Mouse (Mus musculus) thymus, adult 2 months (tissue): ENCODE measurements around the gene Dmap1. TPM values are rescaled to one million over a fixed set of nuclear protein-coding genes. Genes with fewer than 3 reads are reported as not detected.

Experiments
- DNase-seq: peaks from one replicate; pipeline ENCODE4 v3.0.0; 2021
- H3K27ac ChIP-seq: fragments of 200-500 bp; 2 replicates; pipeline ENCODE4 v1.5.1; 2012; ENCODE audit warnings: low read length, control low read depth; ENCODE audit not compliant: control insufficient read depth, insufficient read depth
- H3K27me3 ChIP-seq: fragments of 200-500 bp; 2 replicates; pipeline ENCODE4 v1.6.1; 2012; ENCODE audit warnings: mild to moderate bottlenecking, low read length, moderate library complexity, mixed read lengths; ENCODE audit not compliant: control insufficient read depth, insufficient read depth
- H3K36me3 ChIP-seq: fragments of 200-500 bp; 2 replicates; pipeline ENCODE4 v1.6.1; 2012; ENCODE audit warnings: mild to moderate bottlenecking, low read length, moderate library complexity; ENCODE audit not compliant: control insufficient read depth, insufficient read depth
- H3K4me1 ChIP-seq: fragments of 200-500 bp; replicated peaks from 2 replicates; pipeline ENCODE4 v1.6.1; 2012; ENCODE audit warnings: low read length; ENCODE audit not compliant: control insufficient read depth, insufficient read depth
- H3K4me3 ChIP-seq: fragments of 200-500 bp; 2 replicates; pipeline ENCODE4 v1.5.1; 2012; ENCODE audit warnings: mild to moderate bottlenecking, low read length, control low read depth, moderate library complexity; ENCODE audit not compliant: control insufficient read depth, insufficient read depth
- CTCF ChIP-seq: fragments of 200-500 bp; IDR thresholded peaks from 2 replicates; pipeline ENCODE4 v1.5.1; 2012; ENCODE audit warnings: mild to moderate bottlenecking, control low read depth, low read length, moderate library complexity, borderline replicate concordance; ENCODE audit not compliant: control insufficient read depth, poor library complexity, insufficient read depth; ENCODE audit errors: extremely low read depth
- POLR2A ChIP-seq: fragments of 200-500 bp; IDR thresholded peaks from 2 replicates; pipeline ENCODE4 v1.6.1; 2012; ENCODE audit warnings: mild to moderate bottlenecking, low read length, control low read depth, moderate library complexity; ENCODE audit not compliant: control insufficient read depth, poor library complexity, insufficient read depth; ENCODE audit errors: extremely low read depth
- WGBS: fragments of 180-500 bp; shearing (Covaris S2); methylation state at CpG from one replicate; pipeline ENCODE4 v1.1.7; 2018; 5-methylcytosine and 5-hydroxymethylcytosine counted together
- polyA plus RNA-seq: library from polyadenylated mRNA; depleted of rRNA; stranded (reverse); fragments of >200 nt; gene quantifications from 2 replicates; pipeline ENCODE4 v1.2.3, GENCODE M21; 2012

Gene Dmap1
- polyA plus RNA-seq, 1 experiment = 31.9 TPM

DNA sequence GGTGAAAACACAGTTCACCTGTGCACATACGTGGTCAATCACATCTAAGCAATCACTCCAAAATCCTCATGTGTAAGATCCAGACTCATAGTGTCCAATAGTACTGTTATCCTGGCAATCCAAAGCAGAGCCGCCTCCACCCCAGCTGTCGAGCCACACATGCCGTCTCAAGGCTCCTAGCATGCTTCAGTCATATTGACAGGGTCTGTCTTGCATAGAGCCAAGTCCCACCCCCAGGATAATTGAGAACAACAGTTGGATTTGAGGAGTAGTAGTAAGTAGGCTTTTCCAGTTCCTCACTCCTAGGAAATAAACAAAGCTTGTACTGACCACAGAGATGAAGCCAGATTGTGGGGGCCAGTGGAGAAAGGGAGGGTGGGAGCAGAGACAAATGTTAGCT, 24.4 kb downstream of the Dmap1 start:
- TF ChIP-seq POLR2A (no peak), CTCF (no peak)
- H3K4me3 ChIP-seq = no peak overlapping the region
- no peak for DNase-seq
- WGBS = 94% methylated on average over 4 of the region's 4 CpGs
- H3K27me3 ChIP-seq = no peaks in the 10 kb centered on the region
- no peaks in the 10 kb centered on the region for H3K4me1 ChIP-seq
- no peaks in the 10 kb centered on the region for H3K36me3 ChIP-seq
- no peak overlapping the region for H3K27ac ChIP-seq

DNA sequence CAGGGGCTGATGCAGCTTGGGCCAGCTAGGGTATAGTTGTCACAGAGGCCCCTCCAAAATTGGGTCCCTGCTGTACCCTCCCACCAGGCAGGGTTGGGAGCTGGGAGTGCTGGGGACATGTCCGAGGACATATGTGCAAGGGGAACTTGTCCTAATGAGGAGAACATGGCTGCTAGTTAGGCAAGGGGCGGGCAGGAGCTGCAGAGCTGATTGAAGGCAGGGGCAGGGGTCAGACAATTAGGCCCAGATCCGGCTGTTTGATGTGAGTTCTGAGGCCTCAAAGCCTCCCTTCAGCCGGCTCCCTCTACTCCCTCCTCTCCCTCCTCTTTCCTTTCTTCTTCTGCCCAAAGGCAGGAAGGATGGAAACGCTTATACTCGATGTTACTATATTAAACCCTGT, 25.1 kb downstream of the Dmap1 start:
- WGBS = 93% methylated on average over 6 of the region's 6 CpGs
- H3K4me1 ChIP-seq = no peaks in the 10 kb centered on the region
- no peaks in the 10 kb centered on the region for H3K27me3 ChIP-seq
- no peak overlapping the region for H3K27ac ChIP-seq
- no peak overlapping the region for H3K4me3 ChIP-seq
- DNase-seq = no peak
- H3K36me3 ChIP-seq = no peaks in the 10 kb centered on the region
- TF ChIP-seq POLR2A (no peak), CTCF (no peak)

DNA sequence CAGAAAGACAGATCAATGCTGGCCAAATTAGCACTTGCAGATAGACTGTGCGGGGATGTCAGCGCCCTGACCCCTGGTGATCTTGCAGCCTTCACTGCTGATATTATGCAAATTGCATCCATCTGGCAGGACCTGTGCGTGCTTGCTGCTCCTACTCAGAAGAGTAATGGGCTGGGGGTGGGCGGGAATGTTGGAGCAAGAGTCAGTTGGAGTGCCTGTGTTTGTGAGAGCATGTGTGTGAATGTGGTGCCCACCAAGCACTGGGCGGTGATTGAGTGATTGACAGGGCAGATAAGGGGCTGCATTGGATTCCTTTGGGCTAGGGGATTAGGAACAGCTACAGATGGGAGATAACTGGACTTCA, 26.6 kb downstream of the Dmap1 start:
- DNase-seq = no peak
- 96% methylated on average over 5 of the region's 5 CpGs for WGBS
- no peaks in the 10 kb centered on the region for H3K4me1 ChIP-seq
- no peak overlapping the region for H3K27ac ChIP-seq
- no peak overlapping the region for H3K4me3 ChIP-seq
- no peaks in the 10 kb centered on the region for H3K36me3 ChIP-seq
- H3K27me3 ChIP-seq = no peaks in the 10 kb centered on the region
- TF ChIP-seq CTCF (no peak), POLR2A (no peak)

DNA sequence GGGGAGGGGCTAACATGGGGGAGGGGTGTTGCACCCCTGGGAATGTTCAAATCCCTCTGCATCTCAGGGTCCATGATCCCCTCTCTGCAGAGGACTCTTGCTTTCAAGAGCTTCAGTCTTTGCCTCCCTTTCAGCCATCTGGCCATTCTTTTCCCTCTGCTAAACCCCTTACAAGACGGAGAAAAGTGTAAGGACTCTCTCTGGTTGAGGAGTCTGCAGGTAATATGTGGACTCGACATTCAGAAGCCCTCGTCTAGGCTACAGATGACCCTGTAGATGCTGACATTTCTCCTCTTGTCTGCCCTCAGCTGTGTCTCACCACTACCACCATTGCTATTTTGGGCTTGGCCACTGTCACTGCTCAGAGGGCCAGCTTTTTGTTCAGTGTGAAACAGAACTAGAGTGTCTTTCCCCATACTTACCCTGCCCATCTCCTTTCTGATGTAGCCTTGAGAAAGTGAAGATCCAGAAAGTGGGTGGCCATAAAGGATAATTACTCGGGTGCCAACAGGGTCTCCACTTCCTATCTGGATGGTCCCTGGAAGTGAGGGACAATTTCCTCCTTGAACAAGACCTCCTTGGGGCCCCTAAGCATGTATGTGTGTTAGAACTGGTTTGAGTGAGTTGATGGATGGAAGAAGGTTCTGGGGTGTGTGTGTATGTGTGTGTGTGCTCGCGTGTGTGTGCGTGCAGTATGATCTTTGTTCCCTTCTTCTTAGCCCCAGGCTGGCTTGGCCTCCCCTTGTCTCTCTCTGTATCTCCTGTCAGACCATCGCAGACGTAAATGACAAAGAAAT, 27.2 kb downstream of the Dmap1 start:
- H3K27ac ChIP-seq = no peak overlapping the region
- DNase-seq = no peak
- no peaks in the 10 kb centered on the region for H3K36me3 ChIP-seq
- H3K4me3 ChIP-seq = no peak overlapping the region
- TF ChIP-seq CTCF (no peak), POLR2A (no peak)
- 96% methylated on average over 9 of the region's 9 CpGs for WGBS
- no peaks in the 10 kb centered on the region for H3K27me3 ChIP-seq
- no peaks in the 10 kb centered on the region for H3K4me1 ChIP-seq

DNA sequence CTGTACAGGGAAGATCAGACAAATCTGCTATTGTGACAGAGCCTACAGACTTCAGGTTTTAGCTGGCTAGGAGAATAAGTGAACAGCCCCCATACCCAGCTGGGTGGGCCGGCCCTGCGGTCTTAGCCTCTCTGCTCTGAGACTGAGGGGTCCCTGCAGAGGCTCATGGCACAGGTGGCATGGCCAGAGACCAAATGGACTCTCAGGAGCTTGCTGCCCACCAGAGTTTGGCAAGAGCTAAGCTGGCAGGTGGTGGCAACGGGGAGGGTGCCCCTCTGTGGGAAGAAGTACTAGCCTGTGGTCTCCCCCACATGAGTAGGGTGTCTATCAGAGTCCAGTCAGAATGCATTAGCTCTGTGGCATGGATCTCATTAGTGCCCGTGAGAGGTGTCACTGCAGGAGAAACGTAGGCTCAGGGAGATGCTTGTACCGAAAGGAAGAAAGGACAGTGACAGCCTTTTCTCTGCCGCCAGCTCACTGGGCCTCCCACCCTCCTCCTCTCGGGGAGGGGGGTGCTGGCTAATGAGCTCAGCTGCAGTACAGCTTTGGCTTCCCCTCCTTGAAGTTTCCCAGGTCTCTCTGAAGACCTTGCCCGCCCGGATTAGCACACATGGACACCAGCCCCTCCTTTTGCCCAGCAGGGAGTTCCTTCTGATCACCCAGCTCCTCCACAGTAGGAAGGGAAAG, 27.9 kb downstream of the Dmap1 start:
- Histone ChIP-seq H3K27ac (no peak overlapping the region), H3K27me3 (no peaks in the 10 kb centered on the region), H3K4me1 (no peaks in the 10 kb centered on the region), H3K36me3 (no peaks in the 10 kb centered on the region), H3K4me3 (no peak overlapping the region)
- TF ChIP-seq CTCF (no peak), POLR2A (no peak)
- no peak for DNase-seq
- WGBS = 94% methylated on average over 10 of the region's 10 CpGs

DNA sequence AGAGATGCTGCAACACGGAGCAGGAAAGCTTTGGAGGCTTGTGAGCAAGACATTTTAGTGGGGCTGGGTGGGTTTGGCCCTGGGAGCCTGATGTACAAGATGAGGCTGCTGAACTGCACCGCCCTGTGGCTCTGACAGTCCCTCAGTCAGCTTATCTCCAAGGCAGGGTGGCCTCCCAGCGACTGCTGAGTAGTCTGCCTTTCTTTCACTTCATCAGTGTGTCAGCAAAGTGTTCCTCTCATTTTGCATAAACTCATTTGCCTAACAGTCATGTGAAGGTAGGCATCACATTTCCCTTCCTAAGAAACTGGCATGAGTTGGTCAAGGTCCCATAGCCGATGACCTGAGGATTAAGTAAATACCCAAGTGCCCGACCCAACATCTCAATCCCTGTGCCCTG, 29.3 kb downstream of the Dmap1 start:
- H3K4me1 ChIP-seq = no peaks in the 10 kb centered on the region
- H3K27me3 ChIP-seq = no peaks in the 10 kb centered on the region
- no peaks in the 10 kb centered on the region for H3K36me3 ChIP-seq
- no peak overlapping the region for H3K27ac ChIP-seq
- 95% methylated on average over 5 of the region's 5 CpGs for WGBS
- no peak overlapping the region for H3K4me3 ChIP-seq
- TF ChIP-seq POLR2A (no peak), CTCF (no peak)
- no peak for DNase-seq
